Mouse (Mus musculus) lung, embryonic 14.5 days (tissue): ENCODE results near the gene Rest. TPM values are rescaled to one million over a fixed set of nuclear protein-coding genes. Genes with fewer than 3 reads are reported as not detected.
A peak's percentile ranks its signal among the peaks of the same experiment; 100 is the strongest.

Experiments used
- ATAC-seq: fragments of 200-750 bp; cut with Nextera tagmentation; 2 replicates; pipeline ENCODE4 v1.8.0; 2017; ENCODE audit warnings: mild to moderate bottlenecking, moderate TSS enrichment, moderate library complexity; ENCODE audit not compliant: insufficient read depth
- DNase-seq: peaks from one replicate; pipeline ENCODE4 v3.0.0-alpha.2; 2015
- H3K27ac ChIP-seq: fragments of 300-500 bp; sonication (generic); 2 replicates; pipeline ENCODE4 v1.5.1; 2014; ENCODE audit warnings: low read depth, mild to moderate bottlenecking, moderate library complexity
- H3K27me3 ChIP-seq: fragments of 300-500 bp; sonication (generic); 2 replicates; pipeline ENCODE4 v1.6.1; 2014; ENCODE audit warnings: low read length, control low read depth; ENCODE audit not compliant: insufficient read depth
- H3K36me3 ChIP-seq: fragments of 300-500 bp; sonication (generic); 2 replicates; pipeline ENCODE4 v1.6.1; 2014; ENCODE audit warnings: control low read depth; ENCODE audit not compliant: insufficient read depth
- H3K4me1 ChIP-seq: fragments of 300-500 bp; sonication (generic); 2 replicates; pipeline ENCODE4 v1.6.1; 2014; ENCODE audit warnings: antibody characterized with exemption, control low read depth; ENCODE audit not compliant: insufficient read depth
- H3K4me2 ChIP-seq: fragments of 300-500 bp; sonication (generic); 2 replicates; pipeline ENCODE4 v1.6.1; 2014; ENCODE audit warnings: mild to moderate bottlenecking
- H3K4me3 ChIP-seq: fragments of 300-500 bp; sonication (generic); 2 replicates; pipeline ENCODE4 v1.5.1; 2014; ENCODE audit warnings: low read depth, low read length
- H3K9ac ChIP-seq: fragments of 300-500 bp; sonication (generic); 2 replicates; pipeline ENCODE4 v1.6.1; 2014
- H3K9me3 ChIP-seq: fragments of 300-500 bp; sonication (generic); 2 replicates; pipeline ENCODE4 v1.6.1; 2016; ENCODE audit warnings: low read depth, low read length, control low read depth
- CTCF ChIP-seq: IDR thresholded peaks from 2 replicates; pipeline ENCODE4 v1.5.1; 2016; ENCODE audit warnings: antibody characterized with exemption, low read depth
- WGBS: fragments of 180-500 bp; shearing (Covaris S2); extraction: QIAGEN DNeasy Blood & Tissue Kit; methylation state at CpG from one replicate; pipeline ENCODE4 v1.1.7; 2014; 5-methylcytosine and 5-hydroxymethylcytosine counted together
- polyA plus RNA-seq: library from polyadenylated mRNA; unstranded; fragments of >200 nt; fragmentation: Nextera tagmentation; extraction: Ambion mirVana; gene quantifications from 2 replicates; pipeline ENCODE4 v1.2.1, GENCODE M21; 2014

The Rest gene
- polyA plus RNA-seq, 1 experiment from 2014 or later: 43.5 TPM

GRCm38 (mm10) chr5:77237104-77237503 lies 28.2 kb upstream of the Rest start:
- Histone ChIP-seq H3K4me1 (no peaks in the 10 kb centered on the region), H3K27me3 (no peaks in the 10 kb centered on the region), H3K4me2 (no peak overlapping the region), H3K36me3 (no peaks in the 10 kb centered on the region), H3K9me3 (no peaks in the 10 kb centered on the region), H3K4me3 (no peak overlapping the region), H3K9ac (no peak overlapping the region), H3K27ac (no peak overlapping the region)
- TF ChIP-seq CTCF: no peak
- no peak for ATAC-seq
- 59% methylated on average over 2 of the region's 2 CpGs for WGBS
- no peak for DNase-seq

- Histone ChIP-seq H3K4me3 (no peak overlapping the region), H3K9ac (no peak overlapping the region), H3K27ac (no peak overlapping the region), H3K4me1 (no peaks in the 10 kb centered on the region), H3K36me3 (no peaks in the 10 kb centered on the region), H3K4me2 (no peak overlapping the region), H3K27me3 (no peaks in the 10 kb centered on the region), H3K9me3 (no peaks in the 10 kb centered on the region)
- ATAC-seq (no peak), DNase-seq (no peak)
- TF ChIP-seq CTCF: no peak
- 55% methylated on average over 8 of the region's 8 CpGs for WGBS
Measured at GRCm38 (mm10) chr5:77244331-77244987, 20.8 kb upstream of the Rest start.

GRCm38 (mm10) chr5:77245463-77245786 lies 19.9 kb upstream of the Rest start:
- peak overlapping the region; percentile 20 for H3K4me3 ChIP-seq
- peak overlapping the region; percentile 53 for H3K4me2 ChIP-seq
- H3K9ac ChIP-seq: 0 out of 2 replicates have a peak overlapping the region, but pooled peaks have one; percentile 14
- ATAC-seq (no peak), DNase-seq (no peak)
- H3K27me3 ChIP-seq: no peaks in the 10 kb centered on the region
- H3K36me3 ChIP-seq: no peaks in the 10 kb centered on the region
- TF ChIP-seq CTCF: no peak
- no peak overlapping the region for H3K27ac ChIP-seq
- WGBS: 33% methylated on average over 7 of the region's 7 CpGs
- H3K4me1 ChIP-seq: no peaks in the 10 kb centered on the region
- H3K9me3 ChIP-seq: no peaks in the 10 kb centered on the region

GRCm38 (mm10) chr5:77245787-77246671 lies 19.3 kb upstream of the Rest start:
- 29% methylated on average over 26 of the region's 26 CpGs for WGBS
- Histone ChIP-seq H3K4me1 (no peaks in the 10 kb centered on the region), H3K27me3 (no peaks in the 10 kb centered on the region), H3K4me2 (peak overlapping the region; percentile 53), H3K36me3 (no peaks in the 10 kb centered on the region), H3K9me3 (no peaks in the 10 kb centered on the region), H3K27ac (0 out of 2 replicates have a peak overlapping the region, but pooled peaks have one; percentile 30), H3K9ac (0 out of 2 replicates have a peak overlapping the region, but pooled peaks have one; percentile 14), H3K4me3 (peak overlapping the region; percentile 20)
- peak; percentile 60 for DNase-seq
- ATAC-seq: peak; percentile 78
- TF ChIP-seq CTCF: no peak

- no peak for TF ChIP-seq CTCF
- ATAC-seq: no peak
- Histone ChIP-seq H3K4me1 (no peaks in the 10 kb centered on the region), H3K9me3 (no peaks in the 10 kb centered on the region), H3K4me2 (no peak overlapping the region), H3K27ac (no peak overlapping the region), H3K27me3 (no peaks in the 10 kb centered on the region), H3K9ac (no peak overlapping the region), H3K4me3 (no peak overlapping the region), H3K36me3 (no peaks in the 10 kb centered on the region)
- DNase-seq: no peak
- WGBS: 68% methylated on average over 9 of the region's 9 CpGs
Measured at GRCm38 (mm10) chr5:77250083-77250482, 15.2 kb upstream of the Rest start.

GRCm38 (mm10) chr5:77251656-77252055 lies 13.6 kb upstream of the Rest start:
- WGBS: 25% methylated on average over 5 of the region's 5 CpGs
- ATAC-seq: no peak

GRCm38 (mm10) chr5:77252115-77252827 lies 13.0 kb upstream of the Rest start:
- TF ChIP-seq CTCF: no peak
- WGBS: 62% methylated on average over 8 of the region's 8 CpGs
- Histone ChIP-seq H3K4me3 (no peak overlapping the region), H3K9me3 (no peaks in the 10 kb centered on the region), H3K9ac (no peak overlapping the region), H3K4me1 (no peaks in the 10 kb centered on the region), H3K4me2 (no peak overlapping the region), H3K27ac (no peak overlapping the region), H3K36me3 (no peaks in the 10 kb centered on the region), H3K27me3 (no peaks in the 10 kb centered on the region)
- ATAC-seq (no peak), DNase-seq (no peak)

More at GRCm38 (mm10) chr5:77251656-77252055, 13.6 kb upstream of the Rest start:
- no peak overlapping the region for H3K9ac ChIP-seq
- no peaks in the 10 kb centered on the region for H3K36me3 ChIP-seq
- no peak for DNase-seq
- H3K27ac ChIP-seq: no peak overlapping the region
- H3K27me3 ChIP-seq: no peaks in the 10 kb centered on the region
- no peak overlapping the region for H3K4me2 ChIP-seq
- no peaks in the 10 kb centered on the region for H3K4me1 ChIP-seq
- H3K4me3 ChIP-seq: no peak overlapping the region
- H3K9me3 ChIP-seq: no peaks in the 10 kb centered on the region
- no peak for TF ChIP-seq CTCF
